Mouse (Mus musculus) spleen, adult 2 months (tissue): Measurements from ENCODE around the gene Cntn4.

Source experiments
- CTCF ChIP-seq: fragments of 200-500 bp; IDR thresholded peaks from 2 replicates; pipeline ENCODE4 v1.5.1; 2011; ENCODE audit warnings: mild to moderate bottlenecking, inconsistent platforms; ENCODE audit not compliant: insufficient read depth, insufficient read length, insufficient replicate concordance; ENCODE audit errors: extremely low read depth
- POLR2A ChIP-seq: fragments of 200-500 bp; IDR thresholded peaks from 2 replicates; pipeline ENCODE4 v1.6.1; 2011; ENCODE audit warnings: low read depth, low read length, inconsistent platforms

- TF ChIP-seq CTCF (no peak), POLR2A (no peak)
Observed at GRCm38 (mm10) chr6:106725642-106726041, 1048.2 kb downstream of the Cntn4 start.
